ENCODE assay signal across 16 mouse cellular contexts in genomic region chr10:53859879-53860278, GRCm38 (mm10).
"Had no signal": no experiment of that assay in that cellular context is flagged by ENCODE, and none has a peak within 500 bp of the region (broad histone marks: within the 10 kb centered on the region; RNA-seq: fewer than 3 reads in every experiment).

No protein-coding gene starts in this region.

- ATAC-seq: liver, postnatal 0 days; lung, postnatal 0 days; midbrain, embryonic 13.5 days; midbrain, embryonic 15.5 days had no signal

- H3K4me3 ChIP-seq: lung, embryonic 15.5 days; megakaryocyte, embryonic 14.5 days; midbrain, embryonic 13.5 days; midbrain, embryonic 15.5 days; neural tube, embryonic 12.5 days had no signal

- DNase-seq: lung, adult 2 months; lung, postnatal 14 days; retina, postnatal 1 day; right cerebral cortex, adult 18-20 months; right cerebral cortex, postnatal 25 days; right cerebral cortex, postnatal 4 days; spleen, adult 18-20 months; thymus, adult 18-20 months had no signal

- H3K27ac ChIP-seq: lung, embryonic 15.5 days; macrophage; midbrain, embryonic 13.5 days; midbrain, embryonic 15.5 days; neural tube, embryonic 12.5 days had no signal

- H3K9ac ChIP-seq: liver, postnatal 0 days; lung, embryonic 15.5 days; midbrain, embryonic 13.5 days; midbrain, embryonic 15.5 days; neural tube, embryonic 12.5 days had no signal

- H3K36me3 ChIP-seq: lung, embryonic 15.5 days; midbrain, embryonic 13.5 days; midbrain, embryonic 15.5 days; neural tube, embryonic 12.5 days had no signal

- H3K9me3 ChIP-seq: lung, embryonic 15.5 days; midbrain, embryonic 13.5 days; midbrain, embryonic 15.5 days; neural tube, embryonic 12.5 days had no signal

- H3K27me3 ChIP-seq: lung, embryonic 15.5 days; megakaryocyte, embryonic 14.5 days; midbrain, embryonic 13.5 days; midbrain, embryonic 15.5 days; neural tube, embryonic 12.5 days had no signal

- H3K4me1 ChIP-seq: lung, embryonic 15.5 days; midbrain, embryonic 13.5 days; neural tube, embryonic 12.5 days had no signal
